Mouse (Mus musculus): Measurements from ENCODE around the gene Hist1h2be.

- no peak for TF ChIP-seq POLR2A (IDR thresholded peaks at IDR 0.05; ENCODE audit: extremely low read depth, insufficient read depth, low read length)
- TF ChIP-seq CTCF (IDR thresholded peaks at IDR 0.05; ENCODE audit: low read depth, low read length) = no peak
Observed at GRCm38 (mm10) chr13:23622861-23623450, 2.0 kb upstream of the Hist1h2be start.

All from liver, adult 2 months (tissue).